Mouse (Mus musculus): ENCODE data around the gene Palm3. TPM values are rescaled to one million over a fixed set of nuclear protein-coding genes. Genes with fewer than 3 reads are reported as not detected.
A peak's percentile ranks its signal among the peaks of the same experiment; 100 is the strongest.

Gene Palm3
- polyA plus RNA-seq, 1 experiment from 2014 or later = 6.9 TPM

DNA sequence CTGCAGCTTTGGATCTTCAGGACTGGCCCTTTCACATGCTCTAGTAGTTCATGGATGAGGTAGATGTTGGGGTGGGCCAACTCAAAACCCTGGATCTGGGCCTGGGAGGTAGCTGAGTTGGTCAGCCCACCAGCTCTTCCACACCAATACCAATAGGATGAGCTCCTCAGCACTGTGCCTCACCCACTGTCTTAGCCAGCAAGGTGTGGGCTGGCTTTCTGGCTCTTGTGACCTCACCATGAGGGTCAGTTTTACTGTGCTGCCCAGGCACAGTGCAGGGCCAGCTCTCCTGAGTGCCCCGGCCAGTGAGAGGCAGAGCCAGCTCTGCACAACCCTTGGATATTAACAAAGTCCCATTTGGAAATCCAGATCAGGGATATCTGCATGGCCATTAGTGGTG, 36.6 kb downstream of the Palm3 start:
- ATAC-seq (ENCODE audit: insufficient number of reproducible peaks, insufficient read depth, low FRiP score, low TSS enrichment, low read depth) = no peak
- no peaks in the 10 kb centered on the region for H3K27me3 ChIP-seq
- no peak overlapping the region for H3K4me2 ChIP-seq
- no peak overlapping the region for H3K9ac ChIP-seq
- H3K4me1 ChIP-seq = no peaks in the 10 kb centered on the region
- H3K9me3 ChIP-seq = no peaks in the 10 kb centered on the region
- no peak overlapping the region for H3K27ac ChIP-seq
- WGBS = 80% methylated on average over 1 of the region's 1 CpGs
- no peaks in the 10 kb centered on the region for H3K36me3 ChIP-seq
- no peak overlapping the region for H3K4me3 ChIP-seq

DNA sequence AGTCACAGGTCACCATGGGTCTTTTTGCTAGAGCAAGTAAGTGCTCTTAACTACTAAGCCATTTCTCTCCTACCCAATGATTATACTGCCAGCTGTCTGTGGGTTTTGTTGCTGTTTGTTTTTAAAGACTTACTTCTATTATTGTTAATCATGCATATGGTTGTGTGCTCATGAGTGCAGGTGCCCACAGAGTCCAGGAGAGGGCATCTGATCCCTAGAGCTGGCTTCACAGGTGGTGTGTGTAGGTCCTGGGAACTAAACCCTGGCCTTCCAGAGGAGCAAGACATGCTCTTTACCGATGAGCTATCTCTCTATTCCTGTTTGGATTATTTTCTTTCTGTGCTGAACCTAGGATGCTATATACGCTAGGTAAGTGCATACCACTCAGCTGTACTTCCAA, 38.0 kb downstream of the Palm3 start:
- Histone ChIP-seq H3K9ac (no peak overlapping the region), H3K4me3 (no peak overlapping the region), H3K27ac (no peak overlapping the region), H3K36me3 (no peaks in the 10 kb centered on the region), H3K9me3 (no peaks in the 10 kb centered on the region), H3K4me2 (no peak overlapping the region), H3K27me3 (no peaks in the 10 kb centered on the region), H3K4me1 (no peaks in the 10 kb centered on the region)
- ATAC-seq (ENCODE audit: insufficient number of reproducible peaks, insufficient read depth, low FRiP score, low TSS enrichment, low read depth) = no peak
- 88% methylated on average over 2 of the region's 2 CpGs for WGBS

DNA sequence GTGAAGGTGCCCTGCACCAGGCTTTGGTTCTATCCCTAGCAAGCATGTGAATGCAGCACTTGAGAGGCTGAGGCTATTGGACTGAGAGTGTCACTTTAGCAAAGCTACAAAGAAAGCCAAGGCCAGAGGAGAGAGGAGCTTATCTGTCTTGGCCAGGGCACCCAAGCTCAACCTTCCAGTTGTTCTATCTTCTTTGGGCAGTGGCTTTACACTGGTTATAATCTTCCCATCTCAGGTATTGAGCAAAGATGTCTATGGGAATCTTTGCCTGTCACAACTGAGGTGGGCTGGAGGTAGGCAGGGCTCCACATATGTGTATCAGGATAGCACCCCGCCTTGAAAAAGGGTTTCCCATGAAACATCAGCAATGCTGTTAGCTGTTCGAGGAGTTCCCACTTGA, 39.0 kb downstream of the Palm3 start:
- Histone ChIP-seq H3K9ac (no peak overlapping the region), H3K4me2 (no peak overlapping the region), H3K27me3 (no peaks in the 10 kb centered on the region), H3K9me3 (no peaks in the 10 kb centered on the region), H3K36me3 (no peaks in the 10 kb centered on the region), H3K4me1 (no peaks in the 10 kb centered on the region), H3K27ac (no peak overlapping the region), H3K4me3 (no peak overlapping the region)
- WGBS = 85% methylated on average over 2 of the region's 2 CpGs
- no peak for ATAC-seq (ENCODE audit: insufficient number of reproducible peaks, insufficient read depth, low FRiP score, low TSS enrichment, low read depth)

DNA sequence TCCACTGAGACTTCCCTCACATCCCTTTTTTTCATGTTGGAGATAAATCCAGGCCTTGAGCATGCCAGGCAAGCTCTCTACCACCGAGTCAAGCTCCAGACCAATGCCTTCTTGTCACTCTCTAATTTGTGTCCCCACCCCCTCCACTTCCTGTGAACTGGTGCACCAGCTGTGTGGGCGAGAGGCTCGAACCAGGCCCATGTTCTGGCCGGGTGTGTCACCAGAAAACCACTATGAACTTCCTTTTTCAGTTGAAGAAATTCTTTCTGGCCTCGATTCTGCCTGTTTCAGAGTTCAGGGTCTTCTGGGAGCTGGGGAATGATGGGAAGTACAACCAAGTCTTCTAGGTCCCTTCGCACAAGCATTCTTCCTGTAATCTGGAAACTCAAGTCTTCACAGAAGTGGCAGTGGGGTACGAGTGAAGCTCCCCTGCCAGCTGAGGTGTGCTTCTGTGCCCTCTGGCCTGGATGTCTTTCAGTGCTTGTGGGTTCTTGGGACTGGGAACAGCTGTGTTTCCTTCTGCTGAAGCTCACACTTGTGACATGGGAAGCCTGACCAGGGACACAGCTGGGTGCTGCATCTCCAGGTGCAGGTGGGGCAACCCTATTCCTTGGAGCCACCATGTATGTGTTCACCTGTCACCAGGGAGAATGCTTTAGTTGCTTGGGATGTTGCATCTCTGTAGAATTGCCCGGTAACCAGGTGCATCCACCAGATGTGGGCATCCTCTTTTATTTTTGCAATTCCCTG, 42.8 kb downstream of the Palm3 start:
- H3K4me2 ChIP-seq = no peak overlapping the region
- no peaks in the 10 kb centered on the region for H3K9me3 ChIP-seq
- no peak overlapping the region for H3K9ac ChIP-seq
- ATAC-seq (ENCODE audit: insufficient number of reproducible peaks, insufficient read depth, low FRiP score, low TSS enrichment, low read depth) = no peak
- H3K36me3 ChIP-seq = no peaks in the 10 kb centered on the region
- H3K4me3 ChIP-seq = no peak overlapping the region
- no peak overlapping the region for H3K27ac ChIP-seq
- no peaks in the 10 kb centered on the region for H3K27me3 ChIP-seq
- H3K4me1 ChIP-seq = peaks cover 14% of the 10 kb centered on the region
- WGBS = 71% methylated on average over 8 of the region's 8 CpGs

DNA sequence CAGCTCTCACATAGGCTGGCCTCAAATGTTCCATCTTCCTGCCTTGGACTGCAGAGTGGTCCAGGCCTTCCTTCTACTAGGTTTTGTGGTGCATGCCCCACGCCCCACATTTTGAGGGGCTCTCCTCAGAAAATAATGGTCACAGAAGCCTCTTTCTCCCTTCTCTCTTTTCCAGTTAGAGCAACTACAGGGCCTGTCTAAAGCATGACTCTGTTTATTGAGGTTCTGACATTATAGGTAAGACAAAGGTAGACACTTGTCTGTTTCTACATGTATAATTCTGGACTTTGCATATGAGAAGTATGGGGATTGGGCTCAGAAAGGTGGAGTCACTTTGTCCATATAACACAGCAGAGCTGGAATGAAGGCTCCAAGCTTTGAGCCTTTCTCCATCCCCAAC, 43.8 kb downstream of the Palm3 start, which contains the start of gene Gm10643:
Gene Gm10643 (minus strand): TSS at position 101 of the 400 bp plus-strand sequence.
- WGBS = 87% methylated on average over 1 of the region's 1 CpGs
- ATAC-seq (ENCODE audit: insufficient number of reproducible peaks, insufficient read depth, low FRiP score, low TSS enrichment, low read depth) = no peak

DNA sequence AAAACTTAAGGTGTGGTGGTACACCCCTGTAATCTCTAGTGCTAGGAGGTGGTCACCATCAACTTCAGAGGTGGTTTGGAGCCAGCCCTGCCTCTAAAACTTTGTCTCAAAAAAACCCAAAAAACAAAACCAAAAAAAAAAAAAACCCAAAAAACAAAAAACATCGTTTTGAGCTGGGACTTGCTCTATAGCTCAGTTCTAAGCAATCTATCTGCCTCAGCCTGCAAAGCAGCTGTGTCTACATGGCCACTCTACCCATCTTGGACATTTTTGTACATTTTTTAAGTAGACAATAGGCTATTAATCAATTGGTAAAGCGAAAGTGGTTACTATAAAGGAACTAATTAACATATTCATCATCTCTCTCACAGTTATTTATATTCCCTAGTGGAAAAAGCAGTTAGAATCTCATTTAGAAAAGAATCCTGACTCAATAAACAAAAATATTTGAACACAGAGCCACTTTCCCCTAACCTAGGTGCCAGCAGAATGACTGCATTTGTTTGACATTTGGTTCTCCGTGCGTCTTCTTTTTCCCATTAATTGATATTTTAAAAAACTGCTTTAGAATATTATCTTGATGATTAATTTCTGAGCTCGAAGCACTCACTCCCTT, 44.3 kb downstream of the Palm3 start:
- H3K9ac ChIP-seq = peak overlapping the region; percentile 83
- peak overlapping the region; percentile 81 for H3K4me3 ChIP-seq
- H3K27ac ChIP-seq = peak overlapping the region; percentile 82; the same call in 1 of the 2 replicates
- H3K4me2 ChIP-seq = peak overlapping the region; percentile 76
- no peaks in the 10 kb centered on the region for H3K36me3 ChIP-seq
- ATAC-seq (ENCODE audit: insufficient number of reproducible peaks, insufficient read depth, low FRiP score, low TSS enrichment, low read depth) = no peak
- WGBS = 32% methylated on average over 5 of the region's 5 CpGs
- peaks cover 23% of the 10 kb centered on the region for H3K4me1 ChIP-seq
- H3K27me3 ChIP-seq = no peaks in the 10 kb centered on the region
- H3K9me3 ChIP-seq = no peaks in the 10 kb centered on the region

More for the DNA sequence above, 43.8 kb downstream of the Palm3 start, which contains the start of gene Gm10643:
- Histone ChIP-seq H3K36me3 (no peaks in the 10 kb centered on the region), H3K27ac (peak within 1 kb of the TSS; percentile 82), H3K4me1 (peaks cover 23% of the 10 kb centered on the region), H3K9me3 (no peaks in the 10 kb centered on the region), H3K4me2 (peak within 1 kb of the TSS; percentile 76), H3K9ac (peak within 1 kb of the TSS; percentile 83), H3K27me3 (no peaks in the 10 kb centered on the region), H3K4me3 (peak within 1 kb of the TSS; percentile 81)

DNA sequence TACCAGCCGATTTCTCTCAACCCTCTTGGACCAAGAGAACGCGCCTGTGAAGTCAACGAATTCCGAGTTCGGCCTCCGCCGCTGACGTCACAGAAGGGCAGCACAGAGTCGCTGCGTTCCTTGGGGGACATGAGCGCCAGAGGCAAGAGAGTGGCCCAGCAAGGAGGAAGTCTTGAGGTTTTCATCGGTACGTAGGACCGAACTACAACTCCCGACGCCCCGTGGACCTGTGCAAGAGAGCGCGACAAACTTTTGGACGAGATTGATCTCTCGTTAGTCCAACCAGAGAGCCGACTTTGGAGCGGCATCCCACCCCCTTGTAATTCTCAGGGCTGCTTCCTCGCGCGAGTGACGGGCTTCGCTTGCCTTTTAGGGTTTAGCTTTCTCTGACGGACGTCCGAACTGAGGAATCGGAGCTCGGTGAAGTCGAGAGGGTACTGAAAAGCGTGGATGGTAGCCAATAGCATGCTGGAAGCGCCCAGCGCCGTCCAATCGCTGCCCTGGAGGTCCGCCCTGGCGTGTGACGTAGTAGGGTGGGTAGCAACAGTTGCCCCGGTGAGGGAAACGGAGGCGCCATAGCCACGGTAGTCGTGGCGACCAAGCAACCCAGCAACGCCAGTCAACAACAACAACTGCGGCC, 45.1 kb downstream of the Palm3 start, which contains the start of gene Rfx1:
Gene Rfx1 (plus strand): TSS at position 544 of the 640 bp plus-strand sequence.
- WGBS = under 1% methylated on average over 51 of the region's 51 CpGs
- Histone ChIP-seq H3K27me3 (no peaks in the 10 kb centered on the region), H3K9ac (peak within 1 kb of the TSS; percentile 83), H3K4me3 (peak within 1 kb of the TSS; percentile 81), H3K4me2 (peak within 1 kb of the TSS; percentile 76), H3K4me1 (peaks cover 25% of the 10 kb centered on the region), H3K36me3 (no peaks in the 10 kb centered on the region), H3K27ac (peak within 1 kb of the TSS; percentile 95), H3K9me3 (no peaks in the 10 kb centered on the region)
- peak; percentile 99 for ATAC-seq (ENCODE audit: insufficient number of reproducible peaks, insufficient read depth, low FRiP score, low TSS enrichment, low read depth)

DNA sequence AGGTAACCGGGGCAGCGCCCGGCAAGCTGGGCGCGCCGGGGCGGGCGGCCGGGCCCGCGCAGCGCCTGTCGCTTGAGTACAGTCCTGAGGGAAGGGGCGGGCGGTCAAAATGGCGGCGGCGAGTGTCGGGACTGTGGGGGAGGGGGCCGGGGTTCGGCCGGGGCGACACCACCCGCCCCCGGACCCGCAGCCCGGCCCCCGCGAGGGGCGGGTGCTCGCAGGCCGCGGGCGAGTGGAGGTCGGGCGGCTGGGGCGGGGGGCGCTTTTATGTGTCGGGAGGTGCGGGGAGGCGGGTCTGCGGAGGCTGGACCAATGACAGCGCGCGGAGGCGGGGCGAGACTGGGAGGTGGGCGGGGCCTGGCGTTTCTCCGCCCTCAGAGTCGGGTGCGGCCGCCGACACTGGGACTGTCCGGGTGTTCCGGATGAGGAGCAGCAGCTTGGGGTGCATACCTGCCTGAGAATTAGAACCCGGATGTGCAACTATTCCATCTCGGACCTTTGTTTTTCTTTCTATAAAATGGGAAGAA, 45.8 kb downstream of the Palm3 start:
- H3K36me3 ChIP-seq = no peaks in the 10 kb centered on the region
- peak overlapping the region; percentile 95 for H3K27ac ChIP-seq
- peak overlapping the region; percentile 81 for H3K4me3 ChIP-seq
- WGBS = under 1% methylated on average over 52 of the region's 58 CpGs
- H3K9me3 ChIP-seq = no peaks in the 10 kb centered on the region
- H3K4me2 ChIP-seq = peak overlapping the region; percentile 52
- peak overlapping the region; percentile 78 for H3K9ac ChIP-seq
- peak; percentile 70 for ATAC-seq (ENCODE audit: insufficient number of reproducible peaks, insufficient read depth, low FRiP score, low TSS enrichment, low read depth)
- H3K27me3 ChIP-seq = no peaks in the 10 kb centered on the region
- peaks cover 32% of the 10 kb centered on the region for H3K4me1 ChIP-seq

DNA sequence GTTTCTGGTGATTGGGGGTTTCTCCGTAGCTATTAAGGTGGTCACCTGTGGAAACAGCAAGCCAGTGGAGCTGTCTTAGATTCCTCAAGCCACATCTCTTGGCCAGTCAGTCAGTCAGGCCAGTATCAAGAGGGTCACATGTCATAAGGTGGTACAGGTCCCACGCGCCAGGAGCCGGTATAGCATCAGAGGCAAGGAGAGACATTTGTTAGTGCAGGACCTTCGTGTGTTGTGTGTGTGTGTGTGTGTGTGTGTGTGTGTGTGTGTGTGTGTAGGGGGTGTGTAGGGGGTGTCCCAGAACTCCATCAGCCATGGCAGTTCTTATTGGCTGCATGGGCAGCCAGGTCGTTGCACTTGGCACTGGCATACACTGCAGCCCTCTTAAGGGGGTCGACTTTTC, 46.6 kb downstream of the Palm3 start:
- peak overlapping the region; percentile 81; the same call in 1 of the 2 replicates for H3K4me3 ChIP-seq
- H3K9ac ChIP-seq = peak overlapping the region; percentile 37; the same call in 1 of the 2 replicates
- H3K36me3 ChIP-seq = no peaks in the 10 kb centered on the region
- peak overlapping the region; percentile 52 for H3K4me2 ChIP-seq
- H3K27me3 ChIP-seq = no peaks in the 10 kb centered on the region
- H3K9me3 ChIP-seq = no peaks in the 10 kb centered on the region
- WGBS = 84% methylated on average over 7 of the region's 7 CpGs
- peaks cover 38% of the 10 kb centered on the region for H3K4me1 ChIP-seq
- H3K27ac ChIP-seq = no peak overlapping the region
- no peak for ATAC-seq (ENCODE audit: insufficient number of reproducible peaks, insufficient read depth, low FRiP score, low TSS enrichment, low read depth)

DNA sequence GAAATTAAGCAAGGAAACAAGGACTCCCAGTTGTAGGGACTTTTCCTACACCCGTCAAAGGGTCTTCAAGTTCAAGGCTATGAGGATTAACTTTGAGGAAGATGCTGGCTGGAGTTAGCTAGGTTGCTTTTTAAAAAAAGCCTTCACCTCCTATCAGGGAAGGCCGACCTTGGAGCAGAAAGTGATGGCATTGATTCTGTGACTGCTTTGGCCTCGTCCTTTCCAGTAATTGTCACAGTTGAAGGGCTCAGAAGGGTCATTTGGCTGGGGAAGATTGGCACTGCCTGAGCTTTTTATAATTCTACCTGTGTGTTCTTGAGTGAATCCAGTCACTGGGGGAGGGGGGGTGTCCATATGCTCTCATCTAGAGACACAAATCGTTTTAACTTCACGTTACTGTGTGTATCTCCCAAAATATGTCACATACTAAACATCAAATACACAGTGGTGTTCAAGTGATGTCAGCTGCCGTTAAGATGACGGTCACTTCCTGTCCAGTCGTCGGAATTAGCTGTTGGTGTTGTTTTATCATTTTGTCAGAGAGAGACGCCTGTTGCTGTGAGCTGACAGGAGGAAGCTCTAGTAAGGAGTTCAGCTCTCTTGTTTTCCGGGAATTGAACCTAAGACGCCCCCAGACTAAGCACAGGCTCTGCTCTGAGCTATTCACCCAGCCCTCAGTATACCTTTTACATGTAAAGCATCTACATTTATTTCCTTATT, 47.2 kb downstream of the Palm3 start:
- no peak overlapping the region for H3K27ac ChIP-seq
- no peaks in the 10 kb centered on the region for H3K9me3 ChIP-seq
- ATAC-seq (ENCODE audit: insufficient number of reproducible peaks, insufficient read depth, low FRiP score, low TSS enrichment, low read depth) = no peak
- no peak overlapping the region; the same call in 1 of the 2 replicates for H3K4me2 ChIP-seq
- no peak overlapping the region for H3K9ac ChIP-seq
- 70% methylated on average over 12 of the region's 12 CpGs for WGBS
- no peaks in the 10 kb centered on the region for H3K36me3 ChIP-seq
- no peak overlapping the region for H3K4me3 ChIP-seq
- H3K4me1 ChIP-seq = peaks cover 44% of the 10 kb centered on the region
- no peaks in the 10 kb centered on the region for H3K27me3 ChIP-seq

DNA sequence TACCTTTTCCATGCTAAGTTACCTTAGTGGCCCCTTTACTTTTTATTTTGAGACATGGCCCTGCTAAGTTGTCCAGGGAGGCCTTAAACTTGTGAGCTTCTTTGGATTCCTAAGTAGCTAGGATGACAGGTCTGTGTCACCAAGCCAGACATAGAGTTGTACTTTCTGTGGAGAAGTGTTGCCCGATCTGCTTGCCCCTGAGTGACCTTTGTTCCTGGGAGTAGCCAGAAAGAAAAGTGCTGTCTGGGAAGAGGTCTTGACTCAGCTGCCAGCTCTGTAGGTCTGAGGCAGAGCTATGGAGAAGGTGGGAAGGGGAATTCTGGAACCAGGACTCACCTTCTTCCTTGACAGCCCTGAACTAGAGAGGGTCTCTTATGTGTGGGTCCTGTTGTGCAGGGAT, 47.9 kb downstream of the Palm3 start:
- Histone ChIP-seq H3K4me2 (no peak overlapping the region), H3K9me3 (no peaks in the 10 kb centered on the region), H3K4me3 (no peak overlapping the region), H3K27me3 (no peaks in the 10 kb centered on the region), H3K4me1 (peaks cover 49% of the 10 kb centered on the region), H3K27ac (0 out of 2 replicates have a peak overlapping the region, but pooled peaks have one; percentile 22), H3K36me3 (peaks cover 1% of the 10 kb centered on the region; the same call in 1 of the 2 replicates), H3K9ac (0 out of 2 replicates have a peak overlapping the region, but pooled peaks have one; percentile 8)
- no peak for ATAC-seq (ENCODE audit: insufficient number of reproducible peaks, insufficient read depth, low FRiP score, low TSS enrichment, low read depth)
- 45% methylated on average over 1 of the region's 1 CpGs for WGBS

Data from embryonic facial prominence, embryonic 13.5 days (tissue).